Mouse (Mus musculus) adrenal gland, adult 18-20 months (tissue): Measurements from ENCODE around the gene Rab5c. TPM values are rescaled to one million over a fixed set of nuclear protein-coding genes. Genes with fewer than 3 reads are reported as not detected.

ENCODE experiments used
- DNase-seq, 2 experiments: peaks; one replicate each; pipeline ENCODE4 v3.0.0; 2021 to 2022; ENCODE audit warnings: low spot score in 2 of 2
- long read RNA-seq, 2 experiments: library from polyadenylated mRNA; stranded (forward); transcript quantifications; one replicate each; pipeline ENCODE4 v2.0.0; 2021
- total RNA-seq, 2 experiments: library from RNA; stranded (reverse); gene quantifications; 1 replicate in 1 of 2; 2 replicates in 1 of 2; pipeline ENCODE4 v1.2.3; 2021

The Rab5c gene
- total RNA-seq = 100 to 1,000 TPM; 189 TPM
- long read RNA-seq, experiment 1, transcript Rab5c-202 (6 exons, 1,915 nt) = major isoform, 19 of 23 reads
- long read RNA-seq, experiment 1, partial matches to known transcripts = 0 of 23 reads
- long read RNA-seq, experiment 1, other reads (novel, unspliced or antisense) = 4 of 23 reads
- long read RNA-seq, experiment 2, transcript Rab5c-202 (6 exons, 1,915 nt) = major isoform, 17 of 38 reads
- long read RNA-seq, experiment 2, partial matches to known transcripts = 3 of 38 reads
- long read RNA-seq, experiment 2, other reads (novel, unspliced or antisense) = 18 of 38 reads

DNA sequence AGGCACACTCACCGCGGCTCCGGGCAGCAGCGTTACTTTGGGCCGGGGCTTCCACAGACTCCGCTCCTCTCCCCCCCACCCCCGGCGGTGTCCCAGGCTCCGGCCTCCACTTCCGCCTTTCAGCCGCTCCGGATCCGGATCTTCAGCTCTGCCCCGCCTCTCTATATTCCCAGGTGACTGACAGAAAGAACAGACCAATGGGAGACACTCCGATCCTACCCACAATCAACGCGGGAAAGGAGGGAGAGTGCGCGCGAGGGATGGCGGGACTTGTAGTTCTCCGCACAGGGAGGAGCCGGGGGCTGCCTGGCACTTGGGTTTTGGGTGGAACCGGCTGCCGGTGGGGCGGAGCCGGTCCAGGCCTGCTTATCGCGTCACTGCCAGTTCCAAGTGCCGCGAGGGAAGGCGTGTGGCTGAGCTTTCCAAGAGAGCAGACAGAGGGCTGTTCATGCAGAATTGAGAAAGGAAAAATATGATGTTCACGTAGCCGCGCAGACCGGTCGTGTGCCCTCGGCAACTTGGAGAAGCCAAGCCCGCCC, at the start of gene Rab5c:
Gene Rab5c (minus strand): TSS at position 150 of the 539 bp plus-strand sequence.
- peak; percentile 93 to 94 for DNase-seq

DNA sequence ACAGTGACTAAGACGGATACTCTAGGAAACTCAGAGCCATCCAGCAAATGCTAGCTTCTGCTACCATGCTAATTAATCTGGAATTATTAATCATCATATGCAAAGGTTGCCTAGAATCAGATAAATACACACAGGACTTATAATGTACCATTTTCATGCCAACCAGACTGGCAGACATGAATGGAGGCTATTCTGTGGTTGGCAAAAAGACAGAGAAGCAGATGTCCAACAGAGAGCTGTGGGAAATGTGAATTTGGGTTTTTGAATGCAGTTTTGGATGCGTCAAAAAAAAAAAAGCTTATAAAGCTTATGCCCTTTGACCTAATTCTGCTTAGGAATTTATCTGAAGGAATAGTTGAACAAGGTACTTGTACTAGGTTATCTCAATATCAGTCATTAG, 47.8 kb upstream of the Rab5c start:
- no peak for DNase-seq

DNA sequence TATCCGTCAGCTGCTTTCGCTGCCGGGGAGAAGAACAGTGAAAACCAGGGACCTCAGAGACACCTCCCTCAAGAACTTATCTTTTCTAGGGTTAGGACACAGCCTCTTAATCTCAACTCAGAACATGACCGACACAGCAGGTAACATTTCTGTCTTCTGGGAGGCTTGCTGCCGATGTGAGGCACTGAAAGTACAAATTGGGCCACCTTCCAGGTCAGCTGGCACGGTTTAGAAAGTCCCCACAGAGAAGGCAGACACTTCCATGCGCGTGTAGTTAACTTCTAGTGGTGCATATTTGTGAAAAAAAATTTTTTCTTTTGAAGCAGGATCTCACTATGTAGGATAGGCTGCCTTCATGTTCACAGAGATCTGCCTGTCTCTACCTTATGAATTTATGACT, 46.3 kb upstream of the Rab5c start:
- no peak for DNase-seq

GRCm38 (mm10) chr11:100782568-100782967, 44.6 kb upstream of the Rab5c start:
- DNase-seq = no peak

GRCm38 (mm10) chr11:100781763-100782475, 43.9 kb upstream of the Rab5c start:
- no peak for DNase-seq

GRCm38 (mm10) chr11:100780247-100780646, 42.2 kb upstream of the Rab5c start:
- no peak for DNase-seq

GRCm38 (mm10) chr11:100778069-100778468, 40.1 kb upstream of the Rab5c start:
- DNase-seq = no peak

- DNase-seq = no peak
These were observed 37.9 kb upstream of the Rab5c start for GRCm38 (mm10) chr11:100775921-100776320.

DNA sequence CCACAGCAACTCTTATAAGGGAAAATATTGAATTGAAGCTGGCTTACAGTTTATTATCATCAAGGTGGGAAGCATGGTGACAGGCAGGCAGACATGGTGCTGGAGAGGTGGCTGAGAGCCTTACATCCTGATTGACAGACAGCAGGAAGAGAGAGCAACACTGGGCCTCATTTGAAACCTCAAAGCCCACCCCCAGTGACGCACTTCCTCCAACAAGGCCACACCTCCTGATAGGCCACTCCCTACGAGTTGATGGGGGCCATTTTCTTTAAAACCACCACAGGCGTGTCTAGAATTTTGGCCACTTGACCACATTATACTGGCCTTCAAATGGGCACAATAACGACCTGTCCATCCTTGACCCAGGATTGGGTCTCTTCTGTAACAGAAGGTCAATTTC, 36.2 kb upstream of the Rab5c start:
- no peak for DNase-seq

DNA sequence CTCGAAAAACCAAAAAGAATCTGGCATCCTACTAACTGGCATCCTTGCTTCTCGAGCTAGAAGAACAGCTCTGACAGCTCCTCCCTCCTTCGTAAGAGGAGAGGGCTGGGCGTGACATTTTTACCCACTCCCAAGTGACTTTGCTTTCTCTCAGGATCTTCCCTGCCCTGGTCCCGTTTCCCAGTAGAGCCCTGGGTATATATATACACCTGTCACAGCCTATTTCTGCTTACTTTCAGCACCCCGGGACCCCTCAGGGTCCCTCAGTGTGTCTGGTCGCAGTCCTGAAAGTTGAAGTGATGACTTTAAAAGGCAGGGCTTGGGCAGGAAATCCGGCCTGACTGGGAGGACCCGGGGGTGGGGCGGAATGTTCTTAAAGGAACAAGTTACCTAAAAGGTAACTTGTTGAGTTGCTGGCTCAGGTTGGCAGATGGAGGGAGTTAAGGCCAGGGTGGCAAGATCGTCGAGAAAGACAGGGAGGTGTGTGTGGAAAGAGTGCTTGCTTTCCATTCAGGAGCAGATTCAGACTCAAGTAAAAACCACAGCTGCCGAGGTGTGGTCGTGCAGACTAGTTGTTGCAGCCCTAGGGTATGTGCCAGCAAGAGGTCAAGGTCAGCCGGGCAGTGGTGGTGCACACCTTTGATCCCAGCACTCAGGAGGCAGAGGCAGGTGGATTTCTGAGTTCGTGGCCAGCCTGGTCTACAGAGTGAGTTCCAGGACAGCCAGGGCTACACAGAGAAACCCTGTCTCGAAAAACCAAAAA, 32.8 kb upstream of the Rab5c start, which contains the start of gene Ghdc:
Gene Ghdc (minus strand): TSS at position 312 of the 763 bp plus-strand sequence.
- peak; percentile 75 to 80 for DNase-seq

- no peak for DNase-seq
These were observed 32.0 kb upstream of the Rab5c start for GRCm38 (mm10) chr11:100769980-100770379.

DNA sequence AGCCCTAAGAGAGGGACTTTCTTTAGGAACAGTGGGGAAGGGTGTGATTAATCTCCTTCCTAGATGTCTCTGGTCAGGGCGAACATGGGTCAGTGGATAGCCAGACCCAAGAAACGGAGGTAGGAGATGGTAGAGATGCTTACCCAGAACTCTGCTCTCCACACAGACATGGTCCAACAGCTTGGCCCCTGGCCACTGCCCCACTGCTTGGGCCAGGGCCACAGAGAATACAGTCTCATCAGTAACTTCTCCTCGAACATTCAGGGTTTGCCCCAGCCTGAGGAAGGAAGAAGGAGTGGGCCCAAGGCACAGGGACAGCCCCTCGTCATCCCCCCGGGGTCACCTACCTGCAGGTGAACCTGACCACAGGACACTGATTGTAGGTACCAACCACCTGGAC, 29.9 kb upstream of the Rab5c start:
- no peak for DNase-seq

- DNase-seq = no peak
These were observed 28.7 kb upstream of the Rab5c start for GRCm38 (mm10) chr11:100766726-100767125.

DNA sequence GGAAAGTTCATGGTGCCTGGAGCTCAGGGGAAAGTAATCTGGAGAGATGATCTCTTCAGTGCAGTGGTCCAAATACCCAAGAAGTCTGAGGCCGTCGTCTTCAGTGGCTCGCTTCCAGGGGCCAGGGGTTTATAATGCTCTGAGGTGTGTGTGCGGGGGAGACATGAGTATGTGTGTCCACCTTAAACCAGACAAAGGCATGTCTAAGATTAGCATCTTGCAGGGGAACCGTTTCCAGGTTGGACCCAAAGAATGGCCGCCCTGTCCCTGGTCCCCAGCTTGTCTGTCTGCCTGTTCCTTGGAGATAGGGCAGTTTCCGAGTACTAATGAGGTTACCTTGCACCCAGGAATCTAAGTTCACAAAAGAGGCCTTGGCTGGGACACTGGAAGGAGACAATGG, 24.8 kb upstream of the Rab5c start, which contains the start of gene Hcrt:
Gene Hcrt (minus strand): TSS at position 101 of the 400 bp plus-strand sequence.
- DNase-seq = no peak

GRCm38 (mm10) chr11:100761547-100762045, 23.6 kb upstream of the Rab5c start:
- DNase-seq = peak; percentile 87 to 90

DNA sequence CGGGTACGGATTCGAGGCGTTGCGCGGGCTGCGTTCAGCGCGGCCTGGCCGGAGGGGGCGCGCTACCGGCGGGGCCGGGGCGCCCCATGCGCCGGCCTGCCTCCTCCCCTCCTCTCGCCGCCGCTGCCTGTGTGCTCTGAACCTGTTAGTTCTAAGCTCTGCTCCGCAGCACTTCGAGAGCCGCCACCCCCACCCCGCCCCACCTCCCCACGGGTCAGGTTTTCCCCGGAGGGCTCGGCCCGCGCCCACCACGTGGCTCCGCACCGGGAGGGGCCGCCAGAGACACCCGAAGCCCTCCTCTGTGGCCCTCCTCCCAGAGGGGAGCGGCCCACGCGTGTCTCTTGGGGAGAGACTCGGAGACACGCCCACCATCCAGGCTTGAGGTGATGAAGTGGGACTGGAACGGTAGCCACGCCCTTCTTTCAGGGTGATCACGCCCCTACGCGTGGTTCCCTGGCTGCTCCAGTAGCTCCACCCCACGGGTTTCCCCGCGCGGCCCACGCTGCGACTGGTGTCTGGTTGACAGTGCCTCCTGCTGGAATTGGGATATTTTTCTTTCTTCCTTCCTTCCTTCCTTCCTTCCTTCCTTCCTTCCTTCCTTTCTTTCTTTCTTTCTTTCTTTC, 21.7 kb upstream of the Rab5c start, which contains the start of gene Kcnh4:
Gene Kcnh4 (minus strand): TSS at position 332 of the 623 bp plus-strand sequence.
- DNase-seq = no peak

GRCm38 (mm10) chr11:100758707-100759610, 20.9 kb upstream of the Rab5c start:
- peak; percentile 45 to 63 for DNase-seq

- no peak for DNase-seq
These were observed 19.6 kb upstream of the Rab5c start for GRCm38 (mm10) chr11:100757566-100757965.

GRCm38 (mm10) chr11:100756476-100756875, 18.5 kb upstream of the Rab5c start:
- no peak for DNase-seq

GRCm38 (mm10) chr11:100754693-100755057, 16.7 kb upstream of the Rab5c start:
- no peak for DNase-seq
